9 mouse cellular contexts compared by ENCODE assay signal in the genomic region with DNA sequence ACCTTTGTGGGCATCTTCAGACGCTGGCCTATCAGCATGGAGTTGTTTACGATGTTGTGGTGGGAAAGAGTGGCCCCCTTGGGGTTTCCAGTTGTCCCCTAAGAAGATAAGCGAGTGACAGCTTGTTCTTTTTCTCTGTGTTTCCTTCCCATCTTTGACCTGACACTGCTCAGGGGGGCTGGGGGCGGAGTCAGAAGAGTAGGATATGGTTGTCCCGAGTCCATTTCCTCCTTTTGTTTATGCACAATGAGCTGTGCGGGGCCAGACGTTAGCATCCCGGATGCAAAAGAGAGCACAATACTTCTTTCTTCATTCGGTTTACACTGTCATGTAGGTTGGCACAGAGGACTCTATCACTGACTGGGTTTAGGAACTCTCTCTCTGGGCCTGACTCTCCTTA. TPM values are rescaled to one million over a fixed set of nuclear protein-coding genes. Genes with fewer than 3 reads are reported as not detected.
DNase-seq lines count a peak whose midpoint lies in the region; ATAC-seq and TF ChIP-seq lines count a peak whose summit lies in the region.
"Had no signal": no experiment of that assay in that cellular context is flagged by ENCODE, and none has a peak within 500 bp of the region (broad histone marks: within the 10 kb centered on the region; RNA-seq: fewer than 3 reads in every experiment).

No protein-coding gene starts in this region.

- H3K9ac ChIP-seq in heart, adult 2 months (ENCODE audit: low read depth, low read length) = no peak overlapping the region
- H3K9ac ChIP-seq in kidney, postnatal 0 days (ENCODE audit: low read depth, low read length) = no peak overlapping the region

- TF ChIP-seq EP300 in heart, adult 2 months (IDR thresholded peaks at IDR 0.05; ENCODE audit: insufficient read depth, low read depth, low read length) = 0 out of 2 replicates have a peak, but pooled peaks have one; percentile 19

- H3K4me2 ChIP-seq in kidney, postnatal 0 days (ENCODE audit: low read length) = no peak overlapping the region

- no peak for TF ChIP-seq POLR2A in heart, adult 2 months (IDR thresholded peaks at IDR 0.05; ENCODE audit: insufficient read depth, low read depth, low read length)

- DNase-seq in heart, adult 2 months = peak; percentile 46 to 54
- DNase-seq in heart, postnatal 25 days (ENCODE audit: low spot score) = no peak
- DNase-seq in heart, adult 9 months (ENCODE audit: low spot score in 2 of 2) = peak; percentile 52 to 54
- peak; percentile 56 for DNase-seq in kidney, postnatal 0 days (ENCODE audit: low spot score)
- DNase-seq in lung, postnatal 4 days = peak; percentile 69 to 75
- no peak for DNase-seq in gastrocnemius, adult 8-10 months (ENCODE audit: low spot score in 2 of 2)
- DNase-seq in left cerebral cortex, postnatal 14 days (ENCODE audit: low spot score in 2 of 2) = no peak
- DNase-seq in cerebellum, adult 18-20 months = no peak

- intact Hi-C loops in heart, adult 2 months (cut with DNase I) = no loop called here
- intact Hi-C loops in heart, postnatal 25 days (cut with DNase I) = no loop called here
- intact Hi-C loops in left cerebral cortex, postnatal 14 days (cut with DNase I) = no loop called here

- no peaks in the 10 kb centered on the region for H3K79me2 ChIP-seq in heart, adult 2 months (replicated peaks; ENCODE audit: control insufficient read depth, insufficient read depth, low read length)

- H3K27ac ChIP-seq in heart, adult 2 months = peak overlapping the region; percentile 60
- H3K27ac ChIP-seq in kidney, postnatal 0 days = peak overlapping the region; percentile 82

- 43% methylated on average over 9 of the region's 9 CpGs for WGBS in heart, adult 2 months
- 46% methylated on average over 9 of the region's 9 CpGs for WGBS in kidney, postnatal 0 days

- H3K9me3 ChIP-seq in kidney, postnatal 0 days (replicated peaks; ENCODE audit: low read length) = no peaks in the 10 kb centered on the region

- no peaks in the 10 kb centered on the region for H3K27me3 ChIP-seq in heart, adult 2 months (ENCODE audit: control insufficient read depth, insufficient read depth, low read length)
- no peaks in the 10 kb centered on the region for H3K27me3 ChIP-seq in kidney, postnatal 0 days (ENCODE audit: insufficient read depth, low read length)

- peaks cover 4% of the 10 kb centered on the region; the same call in 1 of the 2 replicates for H3K4me1 ChIP-seq in heart, adult 2 months (ENCODE audit: control insufficient read depth, insufficient read depth, low read length)
- H3K4me1 ChIP-seq in kidney, postnatal 0 days (replicated peaks; ENCODE audit: insufficient read depth, low read length) = no peaks in the 10 kb centered on the region

- H3K4me3 ChIP-seq in heart, adult 2 months = no peak overlapping the region
- no peak overlapping the region for H3K4me3 ChIP-seq in kidney, postnatal 0 days (replicated peaks; ENCODE audit: low read depth, low read length)
- H3K4me3 ChIP-seq: erythroblast, embryonic 14.5 days had no signal

- no peak for ATAC-seq in kidney, postnatal 0 days (replicated peaks; ENCODE audit: low FRiP score, low read depth)

- no peaks in the 10 kb centered on the region for H3K36me3 ChIP-seq in heart, adult 2 months (ENCODE audit: control insufficient read depth, insufficient read depth, low read length)
- H3K36me3 ChIP-seq in kidney, postnatal 0 days (ENCODE audit: insufficient read depth, low read length) = no peaks in the 10 kb centered on the region

- TF ChIP-seq CTCF in heart, adult 2 months (IDR thresholded peaks at IDR 0.05) = no peak
- TF ChIP-seq CTCF in kidney, postnatal 0 days (IDR thresholded peaks at IDR 0.05; ENCODE audit: low read depth) = no peak

RNA-seq across cellular contexts. Expression of a gene that starts 5.8 kb away (rescaled TPM):
- total RNA-seq in heart, adult 2 months (2021) = 1 to 10 TPM; 1.7 to 2.1 TPM
- 8.7 and 16.2 TPM in 2 replicates for polyA plus RNA-seq in heart, adult 2 months (2012; rRNA removed)
- total RNA-seq in heart, postnatal 25 days (2021) = 1 to 10 TPM; 1.5 TPM
- polyA plus RNA-seq in kidney, postnatal 0 days (2015; fragmentation: Nextera tagmentation; extraction: Ambion mirVana) = 0.41 and 0.50 TPM in 2 replicates
- total RNA-seq in gastrocnemius, adult 8-10 months (2022) = 10 to 100 TPM in 2 of 4 experiments, 1 to 10 TPM in 2; 3.0 to 32.8 (median 13.1) TPM
- total RNA-seq in left cerebral cortex, postnatal 14 days (2021) = under 1 TPM in 1 of 2 experiments, not detected in 1; 0.38 TPM
- polyA plus RNA-seq: erythroblast, embryonic 14.5 days had no signal

RNA-seq across cellular contexts. Expression of a gene that starts 21.6 kb away (rescaled TPM):
- total RNA-seq in heart, adult 2 months (2021) = 10 to 100 TPM in 1 of 2 experiments, 1 to 10 TPM in 1; 9.3 to 12.6 TPM
- polyA plus RNA-seq in heart, adult 2 months (2012; rRNA removed) = 13.7 and 14.1 TPM in 2 replicates
- total RNA-seq in heart, postnatal 25 days (2021) = 10 to 100 TPM; 11.3 to 11.5 TPM
- 4.0 and 5.6 TPM in 2 replicates for polyA plus RNA-seq in kidney, postnatal 0 days (2015; fragmentation: Nextera tagmentation; extraction: Ambion mirVana)
- total RNA-seq in gastrocnemius, adult 8-10 months (2022) = 1 to 10 TPM; 4.0 to 5.1 (median 4.4) TPM
- 10 to 100 TPM; 16.1 to 16.8 TPM for total RNA-seq in left cerebral cortex, postnatal 14 days (2021)
- polyA plus RNA-seq: erythroblast, embryonic 14.5 days had no signal

RNA-seq across cellular contexts. Expression of a gene that starts 31.1 kb away (rescaled TPM):
- 10 to 100 TPM; 19.8 to 26.4 TPM for total RNA-seq in heart, adult 2 months (2021)
- 21.0 and 24.7 TPM in 2 replicates for polyA plus RNA-seq in heart, adult 2 months (2012; rRNA removed)
- total RNA-seq in heart, postnatal 25 days (2021) = 10 to 100 TPM; 16.2 to 18.3 TPM
- 6.6 and 7.0 TPM in 2 replicates for polyA plus RNA-seq in kidney, postnatal 0 days (2015; fragmentation: Nextera tagmentation; extraction: Ambion mirVana)
- 1 to 10 TPM; 1.2 to 2.6 (median 1.9) TPM for total RNA-seq in gastrocnemius, adult 8-10 months (2022)
- total RNA-seq in left cerebral cortex, postnatal 14 days (2021) = 10 to 100 TPM; 16.9 to 17.2 TPM

RNA-seq across cellular contexts. Expression of a gene that starts 49.1 kb away (rescaled TPM):
- 1 to 10 TPM in 1 of 2 experiments, under 1 TPM in 1; 0.89 to 1.1 TPM for total RNA-seq in heart, adult 2 months (2021)
- 0.32 and 0.72 TPM in 2 replicates for polyA plus RNA-seq in heart, adult 2 months (2012; rRNA removed)
- total RNA-seq in heart, postnatal 25 days (2021) = 1 to 10 TPM in 1 of 2 experiments, under 1 TPM in 1; 0.68 to 1.1 TPM
- 3.2 and 3.5 TPM in 2 replicates for polyA plus RNA-seq in kidney, postnatal 0 days (2015; fragmentation: Nextera tagmentation; extraction: Ambion mirVana)
- total RNA-seq in gastrocnemius, adult 8-10 months (2022) = not detected
- 1 to 10 TPM; 3.2 to 3.8 TPM for total RNA-seq in left cerebral cortex, postnatal 14 days (2021)
- polyA plus RNA-seq: erythroblast, embryonic 14.5 days had no signal

RNA-seq across cellular contexts. Expression of a gene that starts 59.0 kb away (rescaled TPM):
- total RNA-seq in heart, adult 2 months (2021) = 10 to 100 TPM; 31.5 to 32.0 TPM
- polyA plus RNA-seq in heart, adult 2 months (2012; rRNA removed) = 25.3 and 31.9 TPM in 2 replicates
- 10 to 100 TPM; 32.1 to 33.4 TPM for total RNA-seq in heart, postnatal 25 days (2021)
- 119 and 135 TPM in 2 replicates for polyA plus RNA-seq in kidney, postnatal 0 days (2015; fragmentation: Nextera tagmentation; extraction: Ambion mirVana)
- total RNA-seq in gastrocnemius, adult 8-10 months (2022) = 10 to 100 TPM; 35.1 to 44.4 (median 36.4) TPM
- 10 to 100 TPM; 83.8 to 84.9 TPM for total RNA-seq in left cerebral cortex, postnatal 14 days (2021)

Comparison
In these comparisons a context has a peak if more than half of its experiments do, and no peak if none do; other contexts are left out.
1. DNase-seq: peak in heart, adult 2 months (2 of 2), heart, adult 9 months (2 of 2), kidney, postnatal 0 days (single experiment) and lung, postnatal 4 days (2 of 2); none in heart, postnatal 25 days (single experiment), gastrocnemius, adult 8-10 months (0 of 2), left cerebral cortex, postnatal 14 days (0 of 2) and cerebellum, adult 18-20 months (0 of 2).
2. RNA of a gene that starts 31.1 kb away (total RNA-seq): 19.8 to 26.4 TPM in heart, adult 2 months, 16.2 to 18.3 TPM in heart, postnatal 25 days and 16.9 to 17.2 TPM in left cerebral cortex, postnatal 14 days; 1.2 to 2.6 TPM in gastrocnemius, adult 8-10 months; every median in the first group is over 4 times any median in the second.